Mouse (Mus musculus) spleen, adult 2 months (tissue): ENCODE data around the gene Cxcl17.

Source experiments
- CTCF ChIP-seq: fragments of 200-500 bp; IDR thresholded peaks from 2 replicates; pipeline ENCODE4 v1.5.1; 2011; ENCODE audit warnings: mild to moderate bottlenecking, inconsistent platforms; ENCODE audit not compliant: insufficient read depth, insufficient read length, insufficient replicate concordance; ENCODE audit errors: extremely low read depth
- POLR2A ChIP-seq: fragments of 200-500 bp; IDR thresholded peaks from 2 replicates; pipeline ENCODE4 v1.6.1; 2011; ENCODE audit warnings: low read depth, low read length, inconsistent platforms

GRCm38 (mm10) chr7:25410969-25411615 is 1.6 kb downstream of the Cxcl17 start:
- TF ChIP-seq CTCF, result no peak
- TF ChIP-seq POLR2A, result no peak
